Mouse (Mus musculus) liver, embryonic 14.5 days (tissue): ENCODE data around the gene Trp53rka. TPM values are rescaled to one million over a fixed set of nuclear protein-coding genes. Genes with fewer than 3 reads are reported as not detected.
"Not testable (repeated sequence)": the region's sequence is repeated elsewhere in the genome, so short reads cannot be mapped to it uniquely, and the experiment has no call there.

Source experiments
- ATAC-seq: fragments of 200-750 bp; cut with Nextera tagmentation; 2 replicates; pipeline ENCODE4 v1.8.0; 2017; ENCODE audit warnings: moderate number of reproducible peaks, mild to moderate bottlenecking, moderate library complexity; ENCODE audit not compliant: insufficient read depth
- DNase-seq, 3 experiments: peaks; one replicate each; pipeline ENCODE4 v3.0.0-alpha.2; 2012 to 2013; ENCODE audit warnings: low read depth in 3 of 3, low spot score in 3 of 3
- H3K27ac ChIP-seq: fragments of 300-500 bp; sonication (generic); 2 replicates; pipeline ENCODE4 v1.5.1; 2014; ENCODE audit warnings: moderate library complexity, mild to moderate bottlenecking, control low read depth, inconsistent platforms
- H3K27me3 ChIP-seq: fragments of 300-500 bp; sonication (generic); 2 replicates; pipeline ENCODE4 v1.6.1; 2014; ENCODE audit warnings: mild to moderate bottlenecking, low read length, moderate library complexity; ENCODE audit not compliant: control insufficient read depth, insufficient read depth
- H3K36me3 ChIP-seq: fragments of 300-500 bp; sonication (generic); replicated peaks from 2 replicates; pipeline ENCODE4 v1.6.1; 2014; ENCODE audit warnings: low read depth; ENCODE audit not compliant: control insufficient read depth, insufficient read depth
- H3K4me1 ChIP-seq, 2 experiments: fragments of 200-500 bp in 1 of 2; fragments of 300-500 bp in 1 of 2; sonication (generic) in 1 of 2; replicated peaks; 2 replicates each; pipeline ENCODE4 v1.6.1; 2012 to 2014; ENCODE audit warnings: antibody characterized with exemption in 1 of 2, inconsistent platforms in 1 of 2, low read length in 1 of 2; ENCODE audit not compliant: control insufficient read depth in 2 of 2, insufficient read depth in 2 of 2
- H3K4me2 ChIP-seq: fragments of 300-500 bp; sonication (generic); 2 replicates; pipeline ENCODE4 v1.6.1; 2014; ENCODE audit warnings: low read depth, mild to moderate bottlenecking, control low read depth, moderate library complexity
- H3K4me3 ChIP-seq, 2 experiments: fragments of 200-500 bp in 1 of 2; fragments of 300-500 bp in 1 of 2; sonication (generic) in 1 of 2; 2 replicates each; pipeline ENCODE4 v1.5.1; 2012 to 2014; ENCODE audit warnings: low read depth in 2 of 2, low read length in 2 of 2, mild to moderate bottlenecking in 2 of 2, control low read depth in 1 of 2, inconsistent platforms in 1 of 2, moderate library complexity in 1 of 2; ENCODE audit not compliant: insufficient read depth in 1 of 2
- H3K9ac ChIP-seq: fragments of 300-500 bp; sonication (generic); replicated peaks from 2 replicates; pipeline ENCODE4 v1.6.1; 2014; ENCODE audit warnings: mild to moderate bottlenecking, control low read depth, moderate library complexity
- H3K9me3 ChIP-seq: fragments of 300-500 bp; sonication (generic); 2 replicates; pipeline ENCODE4 v1.6.1; 2016; ENCODE audit warnings: low read length, mixed read lengths; ENCODE audit not compliant: control insufficient read depth
- CTCF ChIP-seq: IDR thresholded peaks from 2 replicates; pipeline ENCODE4 v1.5.1; 2016; ENCODE audit warnings: antibody characterized with exemption, low read depth, control low read depth
- EP300 ChIP-seq: IDR thresholded peaks from 2 replicates; pipeline ENCODE4 v1.6.1; 2016; ENCODE audit warnings: antibody characterized with exemption, low read depth
- WGBS: fragments of 180-500 bp; shearing (Covaris S2); extraction: QIAGEN DNeasy Blood & Tissue Kit; methylation state at CpG from one replicate; pipeline ENCODE4 v1.1.7; 2014; ENCODE audit not compliant: insufficient replicate concordance; 5-methylcytosine and 5-hydroxymethylcytosine counted together
- polyA plus RNA-seq, 2 experiments: library from polyadenylated mRNA; depleted of rRNA in 1 of 2; stranded (reverse) in 1 of 2; unstranded in 1 of 2; fragments of >200 nt; fragmentation: Nextera tagmentation in 1 of 2; extraction: Ambion mirVana in 1 of 2; gene quantifications; 2 replicates each; pipeline versions ENCODE4 v1.2.1 to v1.2.3; 2012 to 2014

Gene Trp53rka
- polyA plus RNA-seq, 2 experiments = 7.4 to 8.8 TPM

- Histone ChIP-seq H3K27me3 (no peaks in the 10 kb centered on the region), H3K4me1 (no peaks in the 10 kb centered on the region), H3K4me2 (no peak overlapping the region), H3K27ac (no peak overlapping the region), H3K36me3 (no peaks in the 10 kb centered on the region), H3K9me3 (no peaks in the 10 kb centered on the region), H3K9ac (no peak overlapping the region), H3K4me3 (no peak overlapping the region)
- TF ChIP-seq EP300 (no peak), CTCF (no peak)
- no peak for ATAC-seq
- DNase-seq = no peak
- 75% methylated on average over 20 of the region's 20 CpGs for WGBS
These were observed 22.1 kb upstream of the Trp53rka start for GRCm38 (mm10) chr2:165515178-165515728.

- no peak for TF ChIP-seq CTCF
- no peaks in the 10 kb centered on the region for H3K36me3 ChIP-seq
- 33% methylated on average over 11 of the region's 11 CpGs for WGBS
- ATAC-seq (no peak), DNase-seq (no peak)
- no peak overlapping the region for H3K27ac ChIP-seq
- H3K9me3 ChIP-seq = no peaks in the 10 kb centered on the region
- no peak overlapping the region for H3K4me3 ChIP-seq
- no peaks in the 10 kb centered on the region for H3K4me1 ChIP-seq
- H3K4me2 ChIP-seq = no peak overlapping the region
- no peak overlapping the region for H3K9ac ChIP-seq
- no peaks in the 10 kb centered on the region for H3K27me3 ChIP-seq
These were observed 19.9 kb upstream of the Trp53rka start for GRCm38 (mm10) chr2:165512870-165513600.

GRCm38 (mm10) chr2:165512426-165512825 lies 19.3 kb upstream of the Trp53rka start:
- H3K4me3 ChIP-seq = no peak overlapping the region
- no peak overlapping the region for H3K9ac ChIP-seq
- H3K36me3 ChIP-seq = no peaks in the 10 kb centered on the region
- 38% methylated on average over 7 of the region's 7 CpGs for WGBS
- TF ChIP-seq EP300 (no peak), CTCF (no peak)
- no peak overlapping the region for H3K4me2 ChIP-seq
- ATAC-seq (no peak), DNase-seq (no peak)
- no peak overlapping the region for H3K27ac ChIP-seq
- H3K27me3 ChIP-seq = no peaks in the 10 kb centered on the region
- H3K4me1 ChIP-seq = no peaks in the 10 kb centered on the region
- no peaks in the 10 kb centered on the region for H3K9me3 ChIP-seq

GRCm38 (mm10) chr2:165511530-165511929 lies 18.4 kb upstream of the Trp53rka start:
- not testable (repeated sequence) for H3K4me3 ChIP-seq, H3K4me2 ChIP-seq, H3K36me3 ChIP-seq, H3K4me1 ChIP-seq, H3K9ac ChIP-seq, ATAC-seq, H3K27me3 ChIP-seq, H3K9me3 ChIP-seq, H3K27ac ChIP-seq
- 69% methylated on average over 4 of the region's 4 CpGs for WGBS
- peak in 1 of 3 experiments; percentile 11 for DNase-seq

- H3K9me3 ChIP-seq, H3K27me3 ChIP-seq, H3K27ac ChIP-seq, H3K4me3 ChIP-seq, H3K4me1 ChIP-seq, H3K36me3 ChIP-seq, DNase-seq, H3K9ac ChIP-seq, ATAC-seq, H3K4me2 ChIP-seq: not testable (repeated sequence)
- 47% methylated on average over 2 of the region's 2 CpGs for WGBS
These were observed 17.9 kb upstream of the Trp53rka start for GRCm38 (mm10) chr2:165510914-165511458.
